Mouse (Mus musculus) hindbrain, postnatal 0 days (tissue): ENCODE measurements around the gene Ldb1. TPM values are rescaled to one million over a fixed set of nuclear protein-coding genes. Genes with fewer than 3 reads are reported as not detected.
"Not testable (repeated sequence)": the region's sequence is repeated elsewhere in the genome, so short reads cannot be mapped to it uniquely, and the experiment has no call there.

Experiments
- ATAC-seq: fragments of 200-750 bp; cut with Nextera tagmentation; 2 replicates; pipeline ENCODE4 v1.8.0; 2017; ENCODE audit warnings: mild to moderate bottlenecking, moderate TSS enrichment, moderate library complexity
- DNase-seq: peaks from one replicate; pipeline ENCODE4 v3.0.0-alpha.2; 2015; ENCODE audit warnings: low spot score
- H3K27ac ChIP-seq: fragments of 300-500 bp; sonication (generic); 2 replicates; pipeline ENCODE4 v1.5.1; 2014; ENCODE audit warnings: mild to moderate bottlenecking
- H3K27me3 ChIP-seq: fragments of 300-500 bp; sonication (generic); 2 replicates; pipeline ENCODE4 v1.6.1; 2014; ENCODE audit warnings: low read length, mixed read lengths; ENCODE audit not compliant: insufficient read depth
- H3K36me3 ChIP-seq: fragments of 300-500 bp; sonication (generic); 2 replicates; pipeline ENCODE4 v1.6.1; 2014; ENCODE audit warnings: low read length, mixed read lengths; ENCODE audit not compliant: insufficient read depth
- H3K4me1 ChIP-seq: fragments of 300-500 bp; sonication (generic); 2 replicates; pipeline ENCODE4 v1.6.1; 2014; ENCODE audit warnings: antibody characterized with exemption, low read length, mixed read lengths; ENCODE audit not compliant: insufficient read depth
- H3K4me2 ChIP-seq: fragments of 300-500 bp; sonication (generic); 2 replicates; pipeline ENCODE4 v1.6.1; 2014; ENCODE audit warnings: low read depth, mild to moderate bottlenecking, low read length, moderate library complexity, mixed read lengths
- H3K4me3 ChIP-seq: fragments of 300-500 bp; sonication (generic); 2 replicates; pipeline ENCODE4 v1.5.1; 2014; ENCODE audit warnings: low read length
- H3K9ac ChIP-seq: fragments of 300-500 bp; sonication (generic); replicated peaks from 2 replicates; pipeline ENCODE4 v1.6.1; 2014; ENCODE audit warnings: mild to moderate bottlenecking, low read length, moderate library complexity, mixed read lengths
- H3K9me3 ChIP-seq: fragments of 300-500 bp; sonication (generic); 2 replicates; pipeline ENCODE4 v1.6.1; 2016; ENCODE audit warnings: low read length, mixed read lengths
- CTCF ChIP-seq: IDR thresholded peaks from 2 replicates; pipeline ENCODE4 v1.5.1; 2016; ENCODE audit warnings: antibody characterized with exemption, control low read depth, low read depth
- WGBS: fragments of 180-500 bp; shearing (Covaris S2); extraction: QIAGEN DNeasy Blood & Tissue Kit; methylation state at CpG from one replicate; pipeline ENCODE4 v1.1.7; 2014; 5-methylcytosine and 5-hydroxymethylcytosine counted together
- polyA plus RNA-seq: library from polyadenylated mRNA; unstranded; fragments of >200 nt; fragmentation: Nextera tagmentation; extraction: Ambion mirVana; gene quantifications from 2 replicates; pipeline ENCODE4 v1.2.1, GENCODE M21; 2015
- total RNA-seq: library from RNA; depleted of rRNA; stranded (reverse); fragments of >200 nt; gene quantifications from 2 replicates; pipeline ENCODE4 v1.2.3, GENCODE M21; 2014; rRNA removed

The Ldb1 gene
- total and polyA plus RNA-seq, 2 experiments from 2014 or later, result 83.0 to 140 TPM

DNA sequence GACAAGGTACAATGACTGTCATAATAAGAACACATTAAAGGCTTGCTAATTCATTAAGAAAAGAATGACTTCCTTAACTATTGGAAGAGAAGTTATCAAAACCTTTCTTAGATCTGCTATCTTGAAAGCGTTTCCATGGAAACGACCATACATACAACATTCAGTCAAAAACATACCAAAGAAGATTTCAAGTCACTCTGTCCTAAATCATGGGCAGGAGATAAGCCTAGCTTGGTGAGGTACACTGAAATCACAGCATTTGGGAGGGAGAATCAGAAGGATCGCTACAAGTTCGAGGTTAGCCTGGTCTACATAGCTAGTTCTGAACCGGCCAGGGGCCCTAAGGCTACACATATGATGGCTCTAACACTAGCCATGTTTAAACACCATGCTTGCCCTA, 47.6 kb downstream of the Ldb1 start:
- H3K4me2 ChIP-seq, result peak overlapping the region; percentile 63
- 58% methylated on average over 5 of the region's 5 CpGs for WGBS
- TF ChIP-seq CTCF, result no peak
- H3K27me3 ChIP-seq, result no peaks in the 10 kb centered on the region
- H3K36me3 ChIP-seq, result no peaks in the 10 kb centered on the region
- DNase-seq (no peak), ATAC-seq (no peak)
- H3K4me1 ChIP-seq, result no peaks in the 10 kb centered on the region
- H3K9ac ChIP-seq, result peak overlapping the region; percentile 81
- H3K9me3 ChIP-seq, result no peaks in the 10 kb centered on the region
- H3K27ac ChIP-seq, result peak overlapping the region; percentile 93
- H3K4me3 ChIP-seq, result peak overlapping the region; percentile 76

- Histone ChIP-seq H3K36me3 (no peaks in the 10 kb centered on the region), H3K4me3 (no peak overlapping the region), H3K4me1 (no peaks in the 10 kb centered on the region), H3K9me3 (no peaks in the 10 kb centered on the region), H3K4me2 (no peak overlapping the region), H3K9ac (no peak overlapping the region), H3K27ac (no peak overlapping the region), H3K27me3 (no peaks in the 10 kb centered on the region)
- no peak for TF ChIP-seq CTCF
- DNase-seq, result no peak
- ATAC-seq, result no peak
- 97% methylated on average over 13 of the region's 13 CpGs for WGBS
Measured at GRCm38 (mm10) chr19:45993981-45994737, 50.9 kb downstream of the Ldb1 start.

- not testable (repeated sequence) for H3K4me1 ChIP-seq, DNase-seq, H3K4me3 ChIP-seq, H3K9me3 ChIP-seq, H3K27me3 ChIP-seq, H3K9ac ChIP-seq, ATAC-seq, H3K27ac ChIP-seq, H3K4me2 ChIP-seq, H3K36me3 ChIP-seq
- WGBS, result 91% methylated on average over 6 of the region's 6 CpGs
Measured at GRCm38 (mm10) chr19:45993441-45993840, 51.6 kb downstream of the Ldb1 start.

DNA sequence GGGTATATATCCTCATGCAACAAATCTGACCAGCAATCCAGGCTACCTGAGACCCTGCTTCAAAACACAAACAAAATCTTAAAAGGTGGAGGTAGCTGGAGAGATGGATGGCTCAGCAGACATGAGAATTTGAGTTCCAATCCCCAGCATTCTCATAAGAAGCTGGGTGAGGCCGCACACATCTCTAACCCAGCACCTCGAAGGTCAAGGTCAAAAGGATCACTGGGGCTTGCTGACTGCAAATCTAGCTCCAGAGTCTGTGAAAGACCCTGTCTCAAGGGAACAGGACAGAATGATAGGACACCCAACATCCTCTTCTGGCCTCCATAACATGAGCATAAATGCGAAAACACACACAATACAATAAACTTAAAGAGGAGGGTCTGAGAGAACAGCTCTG, 53.8 kb downstream of the Ldb1 start:
- no peaks in the 10 kb centered on the region for H3K36me3 ChIP-seq
- TF ChIP-seq CTCF, result no peak
- DNase-seq, result no peak
- no peak overlapping the region for H3K4me3 ChIP-seq
- H3K4me1 ChIP-seq, result no peaks in the 10 kb centered on the region
- H3K9me3 ChIP-seq, result no peaks in the 10 kb centered on the region
- no peak overlapping the region for H3K4me2 ChIP-seq
- WGBS, result 90% methylated on average over 3 of the region's 3 CpGs
- no peak for ATAC-seq
- H3K9ac ChIP-seq, result no peak overlapping the region
- no peaks in the 10 kb centered on the region for H3K27me3 ChIP-seq
- H3K27ac ChIP-seq, result no peak overlapping the region

DNA sequence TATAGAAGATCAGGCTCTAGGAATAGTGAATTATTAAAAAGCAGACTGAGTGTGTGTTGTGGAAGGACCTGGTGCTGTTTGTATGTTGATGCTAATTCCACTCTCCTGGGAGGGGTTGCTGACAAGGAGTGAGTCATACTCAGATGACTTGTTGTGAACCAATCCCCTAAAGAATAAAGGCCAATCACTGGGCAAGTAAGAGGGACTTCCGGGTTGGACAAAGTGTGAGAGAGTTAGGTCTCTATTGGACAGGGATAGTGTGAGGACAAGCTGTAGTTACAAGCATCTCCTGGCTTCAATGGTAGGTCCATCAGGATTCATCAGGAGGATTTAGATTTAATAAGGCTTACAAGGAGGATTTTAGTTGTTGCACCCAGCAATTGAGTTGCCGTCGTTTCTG, 56.8 kb downstream of the Ldb1 start:
- Histone ChIP-seq H3K4me3 (no peak overlapping the region), H3K27me3 (no peaks in the 10 kb centered on the region), H3K4me1 (no peaks in the 10 kb centered on the region), H3K36me3 (no peaks in the 10 kb centered on the region), H3K9me3 (no peaks in the 10 kb centered on the region), H3K27ac (no peak overlapping the region), H3K9ac (no peak overlapping the region), H3K4me2 (no peak overlapping the region)
- WGBS, result 98% methylated on average over 3 of the region's 3 CpGs
- no peak for TF ChIP-seq CTCF
- ATAC-seq (no peak), DNase-seq (no peak)

- Histone ChIP-seq H3K27ac (no peak overlapping the region), H3K27me3 (no peaks in the 10 kb centered on the region), H3K9me3 (no peaks in the 10 kb centered on the region), H3K4me1 (no peaks in the 10 kb centered on the region), H3K4me3 (no peak overlapping the region), H3K4me2 (no peak overlapping the region), H3K9ac (no peak overlapping the region), H3K36me3 (no peaks in the 10 kb centered on the region)
- DNase-seq (no peak), ATAC-seq (no peak)
- TF ChIP-seq CTCF, result no peak
Measured at GRCm38 (mm10) chr19:45984379-45984778, 60.6 kb downstream of the Ldb1 start.

Other genes starting within 250 kb of the Ldb1 start
- 17.8 and 30.3 TPM in 2 replicates for gene Kcnip2, start 229.2 kb downstream of the Ldb1 start, total RNA-seq
- gene Kcnip2, start 229.2 kb downstream of the Ldb1 start, polyA plus RNA-seq, result 16.5 and 17.8 TPM in 2 replicates
- 17.5 and 19.1 TPM in 2 replicates for gene Armh3, start 46.7 kb downstream of the Ldb1 start, total RNA-seq
- 15.0 and 16.5 TPM in 2 replicates for gene Armh3, start 46.7 kb downstream of the Ldb1 start, polyA plus RNA-seq
- gene Hps6, start 41.7 kb downstream of the Ldb1 start, total RNA-seq, result 10.6 and 13.1 TPM in 2 replicates
- gene Hps6, start 41.7 kb downstream of the Ldb1 start, polyA plus RNA-seq, result 4.7 TPM in 2 replicates
- gene Pprc1, start 328 bp downstream of the Ldb1 start, total RNA-seq, result 9.3 and 25.0 TPM in 2 replicates
- 7.9 and 9.0 TPM in 2 replicates for gene Pprc1, start 328 bp downstream of the Ldb1 start, polyA plus RNA-seq
- 24.1 and 26.9 TPM in 2 replicates for gene Nolc1, start 30.6 kb upstream of the Ldb1 start, total RNA-seq
- 57.7 and 61.6 TPM in 2 replicates for gene Nolc1, start 30.6 kb upstream of the Ldb1 start, polyA plus RNA-seq
- gene Elovl3, start 86.7 kb upstream of the Ldb1 start, total RNA-seq, result not detected in 2 replicates
- not detected in 2 replicates for gene Elovl3, start 86.7 kb upstream of the Ldb1 start, polyA plus RNA-seq
- 0.21 and 1.7 TPM in 2 replicates for gene Pitx3, start 103.1 kb upstream of the Ldb1 start, total RNA-seq
- gene Pitx3, start 103.1 kb upstream of the Ldb1 start, polyA plus RNA-seq, result 0.16 TPM in 1 of 2 replicates, not detected in the other
- gene Gbf1, start 107.3 kb upstream of the Ldb1 start, total RNA-seq, result 56.4 and 63.7 TPM in 2 replicates
- gene Gbf1, start 107.3 kb upstream of the Ldb1 start, polyA plus RNA-seq, result 51.2 and 52.0 TPM in 2 replicates